ENCODE assay signal across 11 mouse cellular contexts in genomic region chr17:47089769-47090168, GRCm38 (mm10).
DNase-seq lines count a peak whose midpoint lies in the region; ATAC-seq lines count a peak whose summit lies in the region.
"Had no signal": no experiment of that assay in that cellular context is flagged by ENCODE, and none has a peak within 500 bp of the region (broad histone marks: within the 10 kb centered on the region; RNA-seq: fewer than 3 reads in every experiment).

No protein-coding gene starts in this region.

- DNase-seq in kidney, postnatal 36 days: peak; percentile 21 to 79
- DNase-seq in NIH3T3 (ENCODE audit: low read depth): peak; percentile 34
- DNase-seq in induced T-regulatory cell, adult 2 months (ENCODE audit: low read depth): peak; percentile 56
- peak; percentile 36 for DNase-seq in splenic B cell, adult 2 months (ENCODE audit: low read depth, low spot score)
- DNase-seq in midbrain, embryonic 14.5 days: no peak
- DNase-seq: cerebellum, postnatal 36 days; forebrain, postnatal 0 days had no signal

- no peak overlapping the region for H3K4me2 ChIP-seq in kidney, embryonic 16.5 days (replicated peaks; ENCODE audit: low read depth, low read length)
- no peak overlapping the region for H3K4me2 ChIP-seq in midbrain, embryonic 16.5 days (ENCODE audit: low read length)
- no peak overlapping the region for H3K4me2 ChIP-seq in midbrain, embryonic 14.5 days (ENCODE audit: low read length)
- H3K4me2 ChIP-seq: limb, embryonic 13.5 days had no signal

- no peak overlapping the region for H3K4me3 ChIP-seq in kidney, embryonic 16.5 days (ENCODE audit: low read length)
- H3K4me3 ChIP-seq in midbrain, embryonic 16.5 days (ENCODE audit: low read depth, low read length): no peak overlapping the region
- no peak overlapping the region for H3K4me3 ChIP-seq in midbrain, embryonic 14.5 days (replicated peaks; ENCODE audit: low read depth, low read length)
- H3K4me3 ChIP-seq: limb, embryonic 13.5 days had no signal

- ATAC-seq in kidney, embryonic 16.5 days (ENCODE audit: low FRiP score, low TSS enrichment): no peak
- ATAC-seq in midbrain, embryonic 16.5 days: no peak
- ATAC-seq in midbrain, embryonic 14.5 days (ENCODE audit: low FRiP score, low TSS enrichment): no peak
- ATAC-seq: forebrain, postnatal 0 days; hindbrain, postnatal 0 days had no signal

- H3K36me3 ChIP-seq in kidney, embryonic 16.5 days (ENCODE audit: insufficient read depth, low read length): no peaks in the 10 kb centered on the region
- H3K36me3 ChIP-seq in splenic B cell, adult 2 months (ENCODE audit: control insufficient read depth, insufficient read depth, low read length, poor library complexity, severe bottlenecking): no peaks in the 10 kb centered on the region
- H3K36me3 ChIP-seq in midbrain, embryonic 16.5 days (ENCODE audit: control insufficient read depth, insufficient read depth, low read length): no peaks in the 10 kb centered on the region
- H3K36me3 ChIP-seq in midbrain, embryonic 14.5 days (ENCODE audit: control insufficient read depth, insufficient read depth, low read length): no peaks in the 10 kb centered on the region
- H3K36me3 ChIP-seq: limb, embryonic 13.5 days had no signal

- 86% methylated on average over 3 of the region's 3 CpGs for WGBS in kidney, embryonic 16.5 days
- WGBS in midbrain, embryonic 16.5 days: 81% methylated on average over 3 of the region's 3 CpGs
- WGBS in midbrain, embryonic 14.5 days: 87% methylated on average over 3 of the region's 3 CpGs

- H3K27me3 ChIP-seq in kidney, embryonic 16.5 days (ENCODE audit: insufficient read depth, low read length): no peaks in the 10 kb centered on the region
- no peaks in the 10 kb centered on the region for H3K27me3 ChIP-seq in splenic B cell, adult 2 months (ENCODE audit: control insufficient read depth, insufficient read depth, low read length, poor library complexity, severe bottlenecking)
- H3K27me3 ChIP-seq in midbrain, embryonic 16.5 days (ENCODE audit: control insufficient read depth, insufficient read depth, low read depth, low read length): no peaks in the 10 kb centered on the region
- no peaks in the 10 kb centered on the region for H3K27me3 ChIP-seq in midbrain, embryonic 14.5 days (ENCODE audit: control insufficient read depth, insufficient read depth, low read length)
- H3K27me3 ChIP-seq: limb, embryonic 13.5 days had no signal

- no peaks in the 10 kb centered on the region for H3K4me1 ChIP-seq in kidney, embryonic 16.5 days (ENCODE audit: insufficient read depth, low read length)
- no peaks in the 10 kb centered on the region for H3K4me1 ChIP-seq in midbrain, embryonic 16.5 days (ENCODE audit: control insufficient read depth, insufficient read depth, low read length)
- H3K4me1 ChIP-seq in midbrain, embryonic 14.5 days (ENCODE audit: control insufficient read depth, insufficient read depth, low read length): no peaks in the 10 kb centered on the region
- H3K4me1 ChIP-seq: limb, embryonic 13.5 days had no signal

- peaks cover 15% of the 10 kb centered on the region for H3K9me3 ChIP-seq in kidney, embryonic 16.5 days (ENCODE audit: low read length)
- H3K9me3 ChIP-seq in midbrain, embryonic 16.5 days (replicated peaks; ENCODE audit: control insufficient read depth, low read length, poor library complexity, severe bottlenecking): no peaks in the 10 kb centered on the region; the same call in none of the 2 replicates
- H3K9me3 ChIP-seq in midbrain, embryonic 14.5 days (ENCODE audit: control insufficient read depth, low read length): peaks cover 3% of the 10 kb centered on the region; the same call in 1 of the 2 replicates

- H3K9ac ChIP-seq in kidney, embryonic 16.5 days (replicated peaks; ENCODE audit: low read length): no peak overlapping the region
- H3K9ac ChIP-seq in midbrain, embryonic 16.5 days (ENCODE audit: low read depth, low read length): no peak overlapping the region
- H3K9ac ChIP-seq in midbrain, embryonic 14.5 days (replicated peaks; ENCODE audit: low read length): no peak overlapping the region
- H3K9ac ChIP-seq: forebrain, postnatal 0 days; limb, embryonic 13.5 days had no signal

- H3K27ac ChIP-seq in kidney, embryonic 16.5 days (ENCODE audit: low read length): no peak overlapping the region
- no peak overlapping the region for H3K27ac ChIP-seq in midbrain, embryonic 16.5 days (ENCODE audit: low read length)
- no peak overlapping the region for H3K27ac ChIP-seq in midbrain, embryonic 14.5 days (replicated peaks; ENCODE audit: low read depth, low read length)
- H3K27ac ChIP-seq: hindbrain, postnatal 0 days; limb, embryonic 13.5 days had no signal
